Comparison of ENCODE assay signal across 8 mouse cellular contexts in the genomic region with DNA sequence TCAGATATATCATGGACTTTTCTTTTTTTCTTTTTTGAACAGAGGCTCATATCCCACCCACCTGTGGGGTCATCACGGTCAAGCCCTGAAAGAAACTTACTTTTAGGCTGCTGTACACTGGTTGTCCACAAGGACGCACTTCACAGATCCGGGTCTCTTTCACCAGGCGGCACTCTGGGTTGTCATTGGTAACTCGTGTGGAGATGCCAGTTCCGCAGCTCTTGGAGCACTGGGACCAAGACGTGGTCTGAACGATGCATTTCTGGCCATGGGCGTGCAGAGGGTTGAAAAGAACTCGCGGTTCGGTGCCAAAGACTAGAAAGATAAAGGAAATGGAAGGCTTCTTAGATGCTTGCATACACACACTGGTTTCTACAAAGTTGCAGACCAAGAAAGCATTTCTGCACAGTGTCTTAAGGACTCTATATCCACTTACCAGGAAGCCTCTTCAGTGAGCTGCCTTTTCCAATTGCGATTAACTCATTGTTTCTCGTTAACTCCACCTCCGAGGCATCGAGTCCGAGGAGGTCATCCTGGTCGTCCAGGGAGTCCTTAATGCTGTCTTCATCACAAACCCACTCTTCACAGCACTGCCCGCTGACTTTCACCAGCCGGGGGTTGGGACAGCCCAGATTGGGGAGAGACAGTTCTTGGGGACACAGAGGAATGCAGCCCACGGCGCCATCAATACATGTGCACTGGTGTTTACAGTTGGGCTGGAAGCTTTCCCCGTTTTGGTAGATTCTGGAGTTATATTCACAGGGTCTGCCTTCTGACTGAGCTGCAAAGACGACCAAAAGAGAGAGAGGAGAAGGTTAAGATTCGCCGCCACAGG. TPM values are rescaled to one million over a fixed set of nuclear protein-coding genes. Genes with fewer than 3 reads are reported as not detected.
DNase-seq lines count a peak whose midpoint lies in the region; ATAC-seq and TF ChIP-seq lines count a peak whose summit lies in the region.

No protein-coding gene starts in this region.

- peak overlapping the region; percentile 71 for H3K9ac ChIP-seq in forebrain, embryonic 16.5 days (replicated peaks; ENCODE audit: low read depth, low read length)
- peak overlapping the region; percentile 88 for H3K9ac ChIP-seq in kidney, postnatal 0 days (ENCODE audit: low read depth, low read length)

- peak overlapping the region; percentile 61 for H3K4me3 ChIP-seq in forebrain, embryonic 16.5 days (replicated peaks; ENCODE audit: low read length)
- H3K4me3 ChIP-seq in kidney, postnatal 0 days (replicated peaks; ENCODE audit: low read depth, low read length): peak overlapping the region; percentile 82
- peak overlapping the region; percentile 73 for H3K4me3 ChIP-seq in midbrain, embryonic 10.5 days

- H3K4me2 ChIP-seq in forebrain, embryonic 16.5 days (ENCODE audit: low read length): peak overlapping the region; percentile 84
- peak overlapping the region; percentile 90 for H3K4me2 ChIP-seq in kidney, postnatal 0 days (ENCODE audit: low read length)

- H3K27me3 ChIP-seq in forebrain, embryonic 16.5 days (replicated peaks; ENCODE audit: control insufficient read depth, insufficient read depth, low read length): peaks cover 14% of the 10 kb centered on the region; the same call in 1 of the 2 replicates
- no peaks in the 10 kb centered on the region for H3K27me3 ChIP-seq in kidney, postnatal 0 days (ENCODE audit: insufficient read depth, low read length)
- peaks cover 77% of the 10 kb centered on the region for H3K27me3 ChIP-seq in midbrain, embryonic 10.5 days (ENCODE audit: low read depth, poor library complexity, severe bottlenecking)

- 7% methylated on average over 26 of the region's 26 CpGs for WGBS in forebrain, embryonic 16.5 days
- WGBS in kidney, postnatal 0 days: 23% methylated on average over 26 of the region's 26 CpGs
- WGBS in midbrain, embryonic 10.5 days: 23% methylated on average over 26 of the region's 26 CpGs

- H3K27ac ChIP-seq in forebrain, embryonic 16.5 days (ENCODE audit: low read length): no peak overlapping the region
- peak overlapping the region; percentile 92; the same call in 1 of the 2 replicates for H3K27ac ChIP-seq in kidney, postnatal 0 days
- H3K27ac ChIP-seq in midbrain, embryonic 10.5 days (replicated peaks): peak overlapping the region; percentile 91

- no peaks in the 10 kb centered on the region for H3K9me3 ChIP-seq in forebrain, embryonic 16.5 days (ENCODE audit: control insufficient read depth, low read length)
- H3K9me3 ChIP-seq in kidney, postnatal 0 days (replicated peaks; ENCODE audit: low read length): no peaks in the 10 kb centered on the region
- no peaks in the 10 kb centered on the region for H3K9me3 ChIP-seq in midbrain, embryonic 10.5 days (replicated peaks)

- peaks cover 66% of the 10 kb centered on the region for H3K4me1 ChIP-seq in forebrain, embryonic 16.5 days (replicated peaks; ENCODE audit: control insufficient read depth, insufficient read depth, low read length)
- H3K4me1 ChIP-seq in kidney, postnatal 0 days (replicated peaks; ENCODE audit: insufficient read depth, low read length): peaks cover 18% of the 10 kb centered on the region; the same call in 1 of the 2 replicates
- peaks cover 96% of the 10 kb centered on the region for H3K4me1 ChIP-seq in midbrain, embryonic 10.5 days

- peak; percentile 19; the same call in 1 of the 2 replicates for ATAC-seq in forebrain, embryonic 16.5 days
- ATAC-seq in kidney, postnatal 0 days (replicated peaks; ENCODE audit: low FRiP score, low read depth): no peak

- DNase-seq in 3T3-L1 (ENCODE audit: low read depth, low spot score): peak; percentile 86
- DNase-seq in NIH3T3 (ENCODE audit: low read depth): peak; percentile 76
- DNase-seq in kidney, postnatal 0 days (ENCODE audit: low spot score): peak; percentile 78
- DNase-seq in midbrain, embryonic 10.5 days (ENCODE audit: low spot score): peak; percentile 60
- DNase-seq in c-Kit-positive CD71-positive TER-119-positive erythroid progenitor cells, embryonic 14.5 days (ENCODE audit: low spot score): no peak
- no peak for DNase-seq in cerebellum, adult 8-10 months
- no peak for DNase-seq in urinary bladder, postnatal 25 days (ENCODE audit: low spot score)

- peak; percentile 66 for TF ChIP-seq CTCF in kidney, postnatal 0 days (IDR thresholded peaks at IDR 0.05; ENCODE audit: low read depth)

- no peaks in the 10 kb centered on the region for H3K36me3 ChIP-seq in forebrain, embryonic 16.5 days (ENCODE audit: control insufficient read depth, insufficient read depth)
- H3K36me3 ChIP-seq in kidney, postnatal 0 days (ENCODE audit: insufficient read depth, low read length): peaks cover 9% of the 10 kb centered on the region; the same call in 1 of the 2 replicates
- H3K36me3 ChIP-seq in midbrain, embryonic 10.5 days: peaks cover 8% of the 10 kb centered on the region; the same call in 1 of the 2 replicates

RNA-seq across cellular contexts. Expression of a gene that starts 1.5 kb away (rescaled TPM):
- polyA plus RNA-seq in forebrain, embryonic 16.5 days (2015; fragmentation: Nextera tagmentation; extraction: Ambion mirVana): 25.4 and 32.1 TPM in 2 replicates
- polyA plus RNA-seq in kidney, postnatal 0 days (2015; fragmentation: Nextera tagmentation; extraction: Ambion mirVana): 74.8 and 86.4 TPM in 2 replicates
- 32.5 and 36.2 TPM in 2 replicates for polyA plus RNA-seq in midbrain, embryonic 10.5 days (2016; fragmentation: Nextera tagmentation; extraction: Ambion mirVana)

Comparison
In these comparisons a context has a peak if more than half of its experiments do, and no peak if none do; other contexts are left out.
1. DNase-seq: peak in 3T3-L1 (single experiment), NIH3T3 (single experiment), kidney, postnatal 0 days (single experiment) and midbrain, embryonic 10.5 days (single experiment); none in c-Kit-positive CD71-positive TER-119-positive erythroid progenitor cells, embryonic 14.5 days (single experiment), cerebellum, adult 8-10 months (single experiment) and urinary bladder, postnatal 25 days (single experiment).
2. Peak in every context shown above with its lines, with median percentiles within 50 percentile points of each other: H3K4me3 ChIP-seq.